In the genomic region with DNA sequence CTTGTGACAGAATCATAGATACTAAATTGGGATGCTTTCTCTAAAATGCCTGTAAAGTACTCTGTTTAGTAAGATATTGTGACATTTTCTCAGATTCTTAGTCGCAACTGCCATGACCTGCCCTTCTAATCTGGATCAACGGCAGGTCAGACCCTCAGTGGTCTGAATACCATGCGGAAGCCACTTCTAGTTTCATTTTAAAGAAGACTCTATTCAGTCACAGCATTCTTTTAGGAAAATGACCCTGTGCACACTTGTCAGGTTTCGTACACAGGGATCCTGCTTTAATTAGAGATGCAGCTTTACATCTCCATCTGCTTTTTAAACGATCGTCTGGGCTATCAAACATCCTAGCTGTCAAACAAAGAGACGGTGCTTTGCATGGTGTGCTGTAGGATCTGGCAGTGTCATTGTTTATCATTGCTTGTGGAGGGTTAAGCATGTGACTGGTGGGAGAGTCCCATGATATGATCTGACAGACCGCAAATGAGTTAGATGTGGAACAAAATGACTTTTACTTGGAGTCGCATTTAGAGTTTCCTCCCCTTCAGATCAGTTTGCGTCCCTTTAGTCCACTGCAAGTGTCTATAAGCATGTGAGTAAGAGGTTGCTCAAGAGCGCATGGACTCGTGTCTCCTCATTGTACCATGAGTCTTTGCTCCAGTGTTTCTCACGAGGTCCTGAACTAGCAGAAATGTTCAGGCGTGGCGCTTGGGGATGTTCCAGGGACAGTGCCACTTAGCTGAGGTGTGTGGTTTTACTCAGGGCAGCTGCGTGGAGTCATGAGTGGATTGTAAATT, we compare ENCODE assay signal across 9 mouse cellular contexts. TPM values are rescaled to one million over a fixed set of nuclear protein-coding genes. Genes with fewer than 3 reads are reported as not detected.
DNase-seq lines count a peak whose midpoint lies in the region; ATAC-seq and TF ChIP-seq lines count a peak whose summit lies in the region.
"Had no signal": no experiment of that assay in that cellular context is flagged by ENCODE, and none has a peak within 500 bp of the region (broad histone marks: within the 10 kb centered on the region; RNA-seq: fewer than 3 reads in every experiment).

No protein-coding gene starts in this region.

- H3K9ac ChIP-seq in hindbrain, embryonic 13.5 days = 0 out of 2 replicates have a peak overlapping the region, but pooled peaks have one; percentile 21
- H3K9ac ChIP-seq in hindbrain, embryonic 11.5 days (ENCODE audit: low read depth, low read length) = no peak overlapping the region
- peak overlapping the region; percentile 20; the same call in 1 of the 2 replicates for H3K9ac ChIP-seq in forebrain, embryonic 15.5 days (replicated peaks)

- H3K9me3 ChIP-seq in hindbrain, embryonic 13.5 days = no peaks in the 10 kb centered on the region
- no peaks in the 10 kb centered on the region for H3K9me3 ChIP-seq in hindbrain, embryonic 11.5 days (ENCODE audit: control insufficient read depth, low read length)
- no peaks in the 10 kb centered on the region for H3K9me3 ChIP-seq in G1E (replicated peaks)
- no peaks in the 10 kb centered on the region for H3K9me3 ChIP-seq in forebrain, embryonic 15.5 days
- H3K9me3 ChIP-seq in megakaryocyte, embryonic 14.5 days = no peaks in the 10 kb centered on the region

- peak overlapping the region; percentile 4; the same call in 1 of the 2 replicates for H3K4me2 ChIP-seq in hindbrain, embryonic 13.5 days
- no peak overlapping the region for H3K4me2 ChIP-seq in hindbrain, embryonic 11.5 days (replicated peaks; ENCODE audit: low read depth, low read length)
- peak overlapping the region; percentile 38 for H3K4me2 ChIP-seq in forebrain, embryonic 15.5 days (replicated peaks)

- peaks cover 22% of the 10 kb centered on the region for H3K36me3 ChIP-seq in hindbrain, embryonic 13.5 days
- no peaks in the 10 kb centered on the region for H3K36me3 ChIP-seq in hindbrain, embryonic 11.5 days (ENCODE audit: control insufficient read depth, insufficient read depth, low read length)
- H3K36me3 ChIP-seq in G1E (replicated peaks) = peaks cover 44% of the 10 kb centered on the region
- peaks cover 21% of the 10 kb centered on the region for H3K36me3 ChIP-seq in forebrain, embryonic 15.5 days
- peaks cover 42% of the 10 kb centered on the region for H3K36me3 ChIP-seq in megakaryocyte, embryonic 14.5 days (replicated peaks; ENCODE audit: low read length)

- H3K27me3 ChIP-seq in hindbrain, embryonic 13.5 days = no peaks in the 10 kb centered on the region
- no peaks in the 10 kb centered on the region for H3K27me3 ChIP-seq in hindbrain, embryonic 11.5 days (ENCODE audit: control insufficient read depth, insufficient read depth, low read length)
- no peaks in the 10 kb centered on the region for H3K27me3 ChIP-seq in G1E (ENCODE audit: insufficient read depth, low read length)
- no peaks in the 10 kb centered on the region for H3K27me3 ChIP-seq in forebrain, embryonic 15.5 days
- no peaks in the 10 kb centered on the region for H3K27me3 ChIP-seq in megakaryocyte, embryonic 14.5 days (replicated peaks)

- WGBS in hindbrain, embryonic 13.5 days = 69% methylated on average over 16 of the region's 16 CpGs
- WGBS in hindbrain, embryonic 11.5 days = 86% methylated on average over 16 of the region's 16 CpGs
- WGBS in forebrain, embryonic 15.5 days = 59% methylated on average over 16 of the region's 16 CpGs

- no peak for DNase-seq in hindbrain, embryonic 11.5 days (ENCODE audit: low spot score)
- DNase-seq in G1E (ENCODE audit: low spot score) = peak; percentile 61
- no peak for DNase-seq in kidney, adult 18-20 months
- no peak for DNase-seq in embryo, embryonic 9.5 days (ENCODE audit: extremely low spot score)
- DNase-seq in yolk sac, embryonic 10.5 days (ENCODE audit: low spot score) = no peak

- H3K4me3 ChIP-seq in hindbrain, embryonic 13.5 days = no peak overlapping the region
- H3K4me3 ChIP-seq in hindbrain, embryonic 11.5 days (ENCODE audit: low read depth, low read length) = no peak overlapping the region
- peak overlapping the region; percentile 42; the same call in 1 of the 2 replicates for H3K4me3 ChIP-seq in G1E (ENCODE audit: low read depth, low read length)
- H3K4me3 ChIP-seq in forebrain, embryonic 15.5 days = peak overlapping the region; percentile 11; the same call in 1 of the 2 replicates
- peak overlapping the region; percentile 54 for H3K4me3 ChIP-seq in megakaryocyte, embryonic 14.5 days (replicated peaks)

- ATAC-seq in hindbrain, embryonic 13.5 days (ENCODE audit: low FRiP score) = no peak
- no peak for ATAC-seq in hindbrain, embryonic 11.5 days (ENCODE audit: low FRiP score)
- peak; percentile 52 for ATAC-seq in G1E (ENCODE audit: extremely low read depth, insufficient number of reproducible peaks, low FRiP score, poor library complexity, severe bottlenecking)
- ATAC-seq in forebrain, embryonic 15.5 days (replicated peaks) = no peak

- no peak overlapping the region for H3K27ac ChIP-seq in hindbrain, embryonic 13.5 days
- no peak overlapping the region for H3K27ac ChIP-seq in hindbrain, embryonic 11.5 days (ENCODE audit: low read depth, low read length)
- peak overlapping the region; percentile 68 for H3K27ac ChIP-seq in forebrain, embryonic 15.5 days (replicated peaks)

- TF ChIP-seq CTCF in G1E (IDR thresholded peaks at IDR 0.05; ENCODE audit: low read depth, low read length) = no peak

- peaks cover 39% of the 10 kb centered on the region for H3K4me1 ChIP-seq in hindbrain, embryonic 13.5 days (replicated peaks)
- peaks cover 8% of the 10 kb centered on the region for H3K4me1 ChIP-seq in hindbrain, embryonic 11.5 days (replicated peaks; ENCODE audit: control insufficient read depth, insufficient read depth, low read length)
- H3K4me1 ChIP-seq in G1E (ENCODE audit: insufficient read depth, low read depth, low read length) = peaks cover 55% of the 10 kb centered on the region
- peaks cover 52% of the 10 kb centered on the region for H3K4me1 ChIP-seq in forebrain, embryonic 15.5 days
- peaks cover 46% of the 10 kb centered on the region for H3K4me1 ChIP-seq in megakaryocyte, embryonic 14.5 days

RNA-seq across cellular contexts. Expression of a gene that starts 3.5 kb away (rescaled TPM):
- 44.1 and 45.4 TPM in 2 replicates for polyA plus RNA-seq in hindbrain, embryonic 13.5 days (2015; fragmentation: Nextera tagmentation; extraction: Ambion mirVana)
- polyA plus RNA-seq in hindbrain, embryonic 11.5 days (2014; fragmentation: Nextera tagmentation; extraction: Ambion mirVana) = 32.2 and 39.5 TPM in 2 replicates
- total RNA-seq in G1E (2014; fragmentation: Nextera tagmentation) (89.5 and 104 TPM in 2 replicates), G1E (2017) (70.0 and 75.9 TPM in 2 replicates)
- polyA plus RNA-seq in G1E (2012) = 35.5 and 42.7 TPM in 2 replicates
- polyA plus RNA-seq in forebrain, embryonic 15.5 days (2015; fragmentation: Nextera tagmentation; extraction: Ambion mirVana) = 53.6 and 55.3 TPM in 2 replicates
- 4.8 and 6.4 TPM in 2 replicates for polyA plus RNA-seq in megakaryocyte, embryonic 14.5 days (2012; ENCODE audit: insufficient read depth, low replicate concordance)

RNA-seq across cellular contexts. Expression of a gene that starts 39.9 kb away (rescaled TPM):
- polyA plus RNA-seq in hindbrain, embryonic 13.5 days (2015; fragmentation: Nextera tagmentation; extraction: Ambion mirVana) = 12.1 and 13.4 TPM in 2 replicates
- 0.82 and 0.89 TPM in 2 replicates for polyA plus RNA-seq in hindbrain, embryonic 11.5 days (2014; fragmentation: Nextera tagmentation; extraction: Ambion mirVana)
- total RNA-seq in G1E (2014; fragmentation: Nextera tagmentation) = not detected in 2 replicates
- total RNA-seq in G1E (2017) = 0.06 and 0.11 TPM in 2 replicates
- polyA plus RNA-seq in G1E (2012) = not detected in 2 replicates
- polyA plus RNA-seq in forebrain, embryonic 15.5 days (2015; fragmentation: Nextera tagmentation; extraction: Ambion mirVana) = 6.6 and 7.1 TPM in 2 replicates
- not detected in 2 replicates for polyA plus RNA-seq in megakaryocyte, embryonic 14.5 days (2012; ENCODE audit: insufficient read depth, low replicate concordance)
- total RNA-seq: gastrocnemius, adult 18-20 months had no signal

Comparison
In these comparisons a context has a peak if more than half of its experiments do, and no peak if none do; other contexts are left out.
1. H3K4me3 ChIP-seq: peak in G1E (single experiment), forebrain, embryonic 15.5 days (single experiment) and megakaryocyte, embryonic 14.5 days (single experiment); none in hindbrain, embryonic 13.5 days (single experiment) and hindbrain, embryonic 11.5 days (single experiment).